Mouse (Mus musculus) embryonic fibroblast, embryonic 13.5 days (primary cell): Measurements from ENCODE around the gene Zfp697. TPM values are rescaled to one million over a fixed set of nuclear protein-coding genes. Genes with fewer than 3 reads are reported as not detected.
"Not testable (repeated sequence)": the region's sequence is repeated elsewhere in the genome, so short reads cannot be mapped to it uniquely, and the experiment has no call there.

ENCODE experiments used
- H3K27ac ChIP-seq: 2 replicates; pipeline ENCODE4 v1.5.1; 2012; ENCODE audit warnings: low read length, control low read depth, inconsistent platforms; ENCODE audit not compliant: insufficient read depth
- H3K4me1 ChIP-seq: 2 replicates; pipeline ENCODE4 v1.6.1; 2011; ENCODE audit warnings: low read length; ENCODE audit not compliant: control insufficient read depth, insufficient read depth
- H3K4me3 ChIP-seq: 2 replicates; pipeline ENCODE4 v1.5.1; 2011; ENCODE audit warnings: mild to moderate bottlenecking, control low read depth, low read length; ENCODE audit not compliant: insufficient read depth
- POLR2A ChIP-seq: IDR thresholded peaks from 2 replicates; pipeline ENCODE4 v1.6.1; 2011; ENCODE audit warnings: low read depth, mild to moderate bottlenecking, control low read depth, low read length, moderate library complexity
- polyA plus RNA-seq: library from polyadenylated mRNA; stranded (reverse); fragments of >200 nt; gene quantifications from 2 replicates; pipeline ENCODE4 v1.2.4, GENCODE M21; 2011; ENCODE audit warnings: low read depth; ENCODE audit not compliant: missing spikeins, insufficient read length

Zfp697 gene
- polyA plus RNA-seq, 1 experiment, result 7.6 TPM

DNA sequence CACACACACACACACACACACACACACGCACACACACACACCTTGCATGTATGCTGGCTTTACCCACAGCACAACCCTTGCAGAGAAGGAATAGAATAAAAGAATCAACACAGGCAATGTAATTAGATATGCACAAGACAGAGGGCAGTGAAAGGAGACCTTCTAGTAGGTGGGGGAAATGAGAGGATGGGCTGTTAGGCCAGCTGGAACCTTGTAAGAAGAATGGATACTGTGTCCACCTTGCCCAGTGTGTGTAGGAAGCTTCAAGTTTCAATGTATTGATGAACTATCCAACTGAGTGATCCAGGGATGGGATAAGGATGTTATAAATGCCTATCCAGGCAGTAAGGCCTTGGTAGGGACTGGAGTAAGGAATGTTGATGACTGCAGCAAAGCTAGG lies 52.8 kb downstream of the Zfp697 start:
- no peak for TF ChIP-seq POLR2A
- H3K4me1 ChIP-seq, result no peaks in the 10 kb centered on the region
- H3K27ac ChIP-seq, result no peak overlapping the region
- no peak overlapping the region for H3K4me3 ChIP-seq

DNA sequence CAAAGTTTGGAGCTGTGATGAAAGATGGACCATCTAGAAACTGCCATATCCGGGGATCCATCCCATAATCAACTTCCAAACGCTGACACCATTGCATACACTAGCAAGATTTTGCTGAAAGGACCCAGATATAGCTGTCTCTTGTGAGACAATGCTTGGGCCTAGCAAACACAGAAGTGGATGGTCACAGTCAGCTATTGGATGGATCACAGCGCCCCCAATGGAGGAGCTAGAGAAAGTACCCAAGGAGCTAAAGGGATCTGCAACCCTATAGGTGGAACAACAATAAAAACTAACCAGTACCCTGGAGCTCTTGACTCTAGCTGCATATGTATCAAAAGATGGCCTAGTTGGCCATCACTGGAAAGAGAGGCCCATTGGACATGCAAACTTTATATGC lies 60.0 kb downstream of the Zfp697 start:
- H3K4me1 ChIP-seq, H3K27ac ChIP-seq, H3K4me3 ChIP-seq: not testable (repeated sequence)

DNA sequence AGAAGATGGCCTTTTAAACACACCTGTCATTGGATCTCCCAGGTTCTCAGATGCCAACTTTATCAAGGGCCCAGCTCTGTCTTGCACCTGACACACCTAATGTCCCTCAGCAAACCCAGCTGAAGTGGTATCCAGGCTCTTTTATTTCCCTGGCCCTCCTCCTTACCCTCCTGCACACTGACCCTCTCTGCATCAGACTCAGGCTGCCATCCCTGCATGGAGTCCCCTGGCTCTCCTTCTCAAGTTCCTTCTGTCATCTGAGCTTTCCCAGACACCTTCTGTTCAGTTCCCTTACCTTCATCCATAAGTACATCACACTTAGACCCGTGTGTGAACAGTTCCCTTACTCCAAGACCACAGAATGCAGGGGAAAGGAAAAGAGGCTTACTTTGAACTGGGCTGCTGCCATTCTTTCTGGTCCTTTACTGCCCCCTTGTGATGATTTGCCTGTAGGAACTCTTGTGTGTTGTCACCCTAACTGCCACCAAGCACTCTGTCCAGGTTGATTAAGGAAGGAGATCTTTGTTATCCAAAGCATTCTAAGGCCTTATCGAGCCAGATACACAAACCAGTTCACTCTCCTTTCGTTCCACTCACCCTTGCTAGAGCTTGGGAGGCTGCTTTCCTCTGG lies 61.0 kb downstream of the Zfp697 start:
- not testable (repeated sequence) for H3K4me3 ChIP-seq, H3K4me1 ChIP-seq, H3K27ac ChIP-seq

DNA sequence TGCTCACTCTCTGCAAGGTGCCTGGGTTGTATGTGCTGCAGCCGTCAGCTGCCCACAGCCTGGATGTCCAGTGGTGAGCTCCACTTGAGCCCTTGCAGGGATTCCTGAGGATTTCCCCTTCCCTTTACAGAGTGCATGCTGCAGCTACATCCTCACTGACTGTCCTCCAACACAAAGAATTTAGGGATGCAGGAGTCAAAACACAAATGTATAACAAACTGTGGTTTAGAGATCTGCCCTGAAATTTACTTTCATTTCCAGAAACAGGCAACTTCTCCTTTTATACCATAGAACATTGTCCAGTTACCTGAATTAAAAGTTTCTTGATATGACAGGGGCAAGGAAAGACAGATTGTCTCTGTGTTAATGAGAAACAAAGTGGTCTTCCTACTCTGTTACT lies 61.7 kb downstream of the Zfp697 start:
- H3K4me3 ChIP-seq, H3K27ac ChIP-seq, H3K4me1 ChIP-seq: not testable (repeated sequence)

DNA sequence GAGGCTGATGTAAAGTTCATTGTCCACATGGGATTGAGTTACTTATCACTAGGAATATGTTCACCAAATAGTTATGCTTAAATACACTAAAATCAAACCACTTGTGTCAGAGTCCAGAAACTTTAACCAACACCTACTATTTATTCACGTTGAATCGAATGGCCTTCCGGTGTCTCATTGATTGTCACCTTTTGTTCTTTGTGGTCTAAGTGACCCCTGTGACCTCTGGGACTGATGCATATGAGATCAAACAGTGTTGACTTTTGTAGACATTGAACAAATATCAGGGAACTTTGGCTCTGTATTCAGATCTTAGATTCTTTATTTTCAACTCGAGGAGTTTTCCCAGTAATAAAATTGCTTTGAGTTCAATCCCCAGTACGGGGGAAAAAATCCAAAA lies 71.5 kb downstream of the Zfp697 start:
- H3K4me3 ChIP-seq, H3K27ac ChIP-seq, H3K4me1 ChIP-seq: not testable (repeated sequence)

DNA sequence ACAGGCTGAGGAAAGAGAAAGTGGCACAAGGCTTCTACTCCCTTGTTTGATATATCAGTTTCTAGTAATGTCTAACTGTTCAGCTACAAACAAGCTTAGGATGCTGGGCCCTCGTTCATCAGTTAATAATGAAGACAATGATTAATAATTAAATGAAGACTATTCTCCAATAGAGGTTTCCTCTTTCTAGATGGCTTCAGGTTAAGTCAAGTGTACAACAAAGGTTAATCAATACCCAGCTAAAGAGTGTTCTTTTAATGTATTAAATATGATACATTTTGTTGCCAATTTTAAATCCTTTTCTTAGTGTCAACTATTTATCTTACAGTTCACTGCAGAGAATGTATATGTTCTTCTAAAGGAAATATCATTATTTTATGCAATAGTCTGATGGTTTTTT lies 74.8 kb downstream of the Zfp697 start, which contains the start of gene Gm4450:
Gene Gm4450 (minus strand): TSS at position 101 of the 400 bp plus-strand sequence.
- H3K4me3 ChIP-seq, H3K4me1 ChIP-seq, H3K27ac ChIP-seq: not testable (repeated sequence)

DNA sequence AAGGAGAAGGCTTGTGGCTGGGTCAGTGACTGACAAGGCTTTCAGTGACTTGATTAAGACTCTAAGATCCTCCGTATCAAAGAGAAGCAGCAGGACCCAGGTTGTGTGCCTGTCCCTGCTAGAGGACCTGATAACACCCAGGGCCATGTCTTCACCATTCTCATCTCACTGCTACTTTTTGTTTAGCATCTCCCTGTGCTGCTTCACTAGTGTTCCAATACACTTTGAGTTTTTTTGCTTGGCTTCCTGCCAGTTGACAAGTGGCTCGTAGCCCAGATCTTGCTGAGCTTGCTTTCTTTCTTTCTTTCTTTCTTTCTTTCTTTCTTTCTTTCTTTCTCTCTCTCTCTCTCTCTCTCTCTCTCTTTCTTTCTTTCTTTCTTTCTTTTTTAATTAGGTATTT lies 87.1 kb downstream of the Zfp697 start:
- not testable (repeated sequence) for H3K4me3 ChIP-seq, H3K27ac ChIP-seq, H3K4me1 ChIP-seq

DNA sequence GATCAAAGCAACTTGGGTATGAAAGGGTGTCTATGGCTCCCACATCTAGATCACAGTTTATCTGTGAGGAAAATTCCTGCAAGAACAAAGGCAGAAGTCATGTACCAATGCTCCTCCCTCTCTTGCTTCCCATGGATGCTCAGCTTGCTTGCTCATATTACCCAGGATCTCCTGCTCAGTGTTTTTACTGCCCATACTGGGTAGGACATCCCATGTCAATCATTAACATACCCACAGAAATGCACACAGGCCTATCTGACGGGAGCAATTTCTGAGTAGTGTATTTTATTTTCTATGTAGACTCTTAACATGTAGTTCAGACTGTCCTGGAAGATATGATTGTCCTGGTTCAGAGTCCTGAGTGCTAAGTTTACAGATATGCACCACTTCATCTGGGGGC lies 88.8 kb downstream of the Zfp697 start:
- H3K4me3 ChIP-seq, H3K27ac ChIP-seq, H3K4me1 ChIP-seq: not testable (repeated sequence)

DNA sequence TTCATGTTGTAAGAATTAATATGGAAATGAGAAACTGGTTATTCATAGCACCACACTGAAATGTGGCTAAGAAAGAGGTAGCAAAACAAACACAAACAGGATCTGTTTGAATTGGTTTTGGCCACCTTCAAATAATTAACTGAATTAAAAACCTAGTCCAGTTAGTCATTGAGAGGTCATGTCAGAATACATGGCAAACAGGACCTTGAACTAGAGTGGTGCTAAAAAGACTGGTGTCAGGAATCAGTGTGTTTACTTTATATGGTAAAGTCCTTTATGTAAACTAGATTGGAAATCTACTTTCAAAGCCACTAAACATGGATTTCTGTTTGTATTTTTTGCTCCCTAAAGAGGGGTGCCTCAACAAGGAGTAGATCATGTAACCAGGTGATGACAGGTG lies 89.2 kb downstream of the Zfp697 start:
- H3K4me1 ChIP-seq, H3K27ac ChIP-seq: not testable (repeated sequence)

DNA sequence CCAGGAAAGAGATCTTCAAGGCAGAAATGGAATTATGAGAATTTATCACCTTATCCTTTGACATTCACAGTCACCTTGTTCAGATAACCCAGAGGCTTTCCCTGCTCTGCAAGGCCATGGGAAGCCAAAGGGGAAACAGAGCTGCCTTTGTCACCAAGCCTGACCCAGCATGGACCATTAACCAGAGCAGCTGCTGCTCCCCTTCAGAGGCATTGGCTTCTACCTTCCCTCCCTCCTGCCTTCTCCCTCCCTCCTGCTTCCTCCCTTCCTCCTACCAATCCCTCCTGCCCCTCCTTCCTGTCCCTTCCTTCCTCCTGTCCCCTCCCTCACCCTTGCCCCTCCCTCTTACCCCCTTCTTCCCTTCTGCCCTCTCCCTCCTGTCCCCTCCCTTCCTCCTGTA lies 111.9 kb downstream of the Zfp697 start:
- H3K4me1 ChIP-seq, H3K27ac ChIP-seq, H3K4me3 ChIP-seq: not testable (repeated sequence)

More for the DNA sequence above, 89.2 kb downstream of the Zfp697 start:
- H3K4me3 ChIP-seq, result not testable (repeated sequence)

DNA sequence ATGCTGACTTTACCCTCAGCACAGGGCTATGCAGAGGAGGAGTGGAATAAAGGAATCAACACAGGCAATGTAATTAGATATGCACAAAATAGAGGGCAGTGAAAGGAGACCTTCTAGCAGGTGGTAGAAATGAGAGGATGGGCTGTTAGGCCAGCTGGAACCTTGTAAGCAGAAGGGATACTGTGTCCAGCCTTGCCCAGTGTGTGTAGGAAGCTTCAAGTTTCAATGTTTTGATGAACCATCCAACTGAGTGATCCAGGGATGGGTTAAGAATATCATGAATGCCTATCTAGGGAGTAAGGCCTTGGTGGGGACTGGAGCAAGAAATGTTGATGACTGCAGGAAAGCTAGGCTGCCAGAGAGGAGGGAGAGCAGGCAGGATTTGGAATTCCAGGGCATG lies 112.8 kb downstream of the Zfp697 start:
- H3K4me1 ChIP-seq, H3K27ac ChIP-seq, H3K4me3 ChIP-seq: not testable (repeated sequence)

DNA sequence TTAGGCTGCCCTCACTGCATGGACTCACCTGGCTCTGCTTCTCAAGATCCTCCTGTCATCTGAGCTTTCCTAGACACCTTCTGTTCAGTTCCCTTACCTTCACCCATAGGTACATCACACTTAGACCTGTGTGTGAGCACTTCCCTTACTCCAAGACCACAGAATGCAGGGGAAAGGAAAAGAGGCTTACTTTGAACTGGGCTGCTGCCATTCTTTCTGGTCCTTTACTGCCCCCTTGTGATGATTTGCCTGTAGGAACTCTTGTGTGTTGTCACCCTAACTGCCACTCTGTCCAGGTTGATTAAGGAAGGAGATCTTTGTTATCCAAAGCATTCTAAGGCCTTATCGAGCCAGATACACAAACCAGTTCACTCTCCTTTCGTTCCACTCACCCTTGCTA lies 114.5 kb downstream of the Zfp697 start:
- not testable (repeated sequence) for H3K4me3 ChIP-seq, H3K4me1 ChIP-seq, H3K27ac ChIP-seq

DNA sequence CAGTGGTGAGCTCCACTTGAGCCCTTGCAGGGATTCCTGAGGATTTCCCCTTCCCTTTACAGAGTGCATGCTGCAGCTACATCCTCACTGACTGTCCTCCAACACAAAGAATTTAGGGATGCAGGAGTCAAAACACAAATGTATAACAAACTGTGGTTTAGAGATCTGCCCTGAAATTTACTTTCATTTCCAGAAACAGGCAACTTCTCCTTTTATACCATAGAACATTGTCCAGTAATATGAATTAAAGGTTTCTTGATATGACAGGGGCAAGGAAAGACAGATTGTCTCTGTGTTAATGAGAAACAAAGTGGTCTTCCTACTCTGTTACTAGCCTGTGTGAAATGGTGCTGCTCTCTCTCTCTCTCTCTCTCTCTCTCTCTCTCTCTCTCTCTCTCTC lies 115.1 kb downstream of the Zfp697 start:
- H3K4me1 ChIP-seq, H3K27ac ChIP-seq, H3K4me3 ChIP-seq: not testable (repeated sequence)

DNA sequence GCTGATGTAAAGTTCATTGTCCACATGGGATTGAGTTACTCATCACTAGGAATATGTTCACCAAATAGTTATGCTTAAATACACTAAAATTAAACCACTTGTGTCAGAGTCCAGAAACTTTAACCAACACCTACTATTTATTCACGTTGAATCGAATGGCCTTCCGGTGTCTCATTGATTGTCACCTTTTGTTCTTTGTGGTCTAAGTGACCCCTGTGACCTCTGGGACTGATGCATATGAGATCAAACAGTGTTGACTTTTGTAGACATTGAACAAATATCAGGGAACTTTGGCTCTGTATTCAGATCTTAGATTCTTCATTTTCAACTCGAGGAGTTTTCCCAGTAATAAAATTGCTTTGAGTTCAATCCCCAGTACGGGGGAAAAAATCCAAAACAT lies 125.0 kb downstream of the Zfp697 start:
- not testable (repeated sequence) for H3K27ac ChIP-seq, H3K4me1 ChIP-seq, H3K4me3 ChIP-seq

DNA sequence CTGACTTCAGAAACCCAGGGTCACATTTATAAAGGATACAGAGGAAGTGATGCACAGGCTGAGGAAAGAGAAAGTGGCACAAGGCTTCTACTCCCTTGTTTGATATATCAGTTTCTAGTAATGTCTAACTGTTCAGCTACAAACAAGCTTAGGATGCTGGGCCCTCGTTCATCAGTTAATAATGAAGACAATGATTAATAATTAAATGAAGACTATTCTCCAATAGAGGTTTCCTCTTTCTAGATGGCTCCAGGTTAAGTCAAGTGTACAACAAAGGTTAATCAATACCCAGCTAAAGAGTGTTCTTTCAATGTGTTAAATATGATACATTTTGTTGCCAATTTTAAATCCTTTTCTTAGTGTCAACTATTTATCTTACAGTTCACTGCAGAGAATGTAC lies 128.2 kb downstream of the Zfp697 start, which contains the start of gene Hsd3b4:
Gene Hsd3b4 (minus strand): TSS at position 101 of the 400 bp plus-strand sequence.
- not testable (repeated sequence) for H3K27ac ChIP-seq, H3K4me3 ChIP-seq, H3K4me1 ChIP-seq

DNA sequence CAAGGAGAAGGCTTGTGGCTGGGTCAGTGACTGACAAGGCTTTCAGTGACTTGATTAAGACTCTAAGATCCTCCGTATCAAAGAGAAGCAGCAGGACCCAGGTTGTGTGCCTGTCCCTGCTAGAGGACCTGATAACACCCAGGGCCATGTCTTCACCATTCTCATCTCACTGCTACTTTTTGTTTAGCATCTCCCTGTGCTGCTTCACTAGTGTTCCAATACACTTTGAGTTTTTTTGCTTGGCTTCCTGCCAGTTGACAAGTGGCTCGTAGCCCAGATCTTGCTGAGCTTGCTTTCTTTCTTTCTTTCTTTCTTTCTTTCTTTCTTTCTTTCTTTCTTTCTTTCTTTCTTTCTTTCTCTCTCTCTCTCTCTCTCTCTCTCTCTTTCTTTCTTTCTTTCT lies 140.5 kb downstream of the Zfp697 start:
- H3K27ac ChIP-seq, H3K4me3 ChIP-seq, H3K4me1 ChIP-seq: not testable (repeated sequence)

DNA sequence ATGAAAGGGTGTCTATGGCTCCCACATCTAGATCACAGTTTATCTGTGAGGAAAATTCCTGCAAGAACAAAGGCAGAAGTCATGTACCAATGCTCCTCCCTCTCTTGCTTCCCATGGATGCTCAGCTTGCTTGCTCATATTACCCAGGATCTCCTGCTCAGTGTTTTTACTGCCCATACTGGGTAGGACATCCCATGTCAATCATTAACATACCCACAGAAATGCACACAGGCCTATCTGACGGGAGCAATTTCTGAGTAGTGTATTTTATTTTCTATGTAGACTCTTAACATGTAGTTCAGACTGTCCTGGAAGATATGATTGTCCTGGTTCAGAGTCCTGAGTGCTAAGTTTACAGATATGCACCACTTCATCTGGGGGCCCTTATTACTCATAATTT lies 142.3 kb downstream of the Zfp697 start:
- H3K4me3 ChIP-seq, H3K27ac ChIP-seq, H3K4me1 ChIP-seq: not testable (repeated sequence)
